Mouse (Mus musculus) embryonic facial prominence, embryonic 14.5 days (tissue): ENCODE data around the gene Defb47. TPM values are rescaled to one million over a fixed set of nuclear protein-coding genes. Genes with fewer than 3 reads are reported as not detected.

Experiments used
- ATAC-seq: fragments of 200-750 bp; cut with Nextera tagmentation; 2 replicates; pipeline ENCODE4 v1.8.0; 2017; ENCODE audit warnings: low read depth, moderate number of reproducible peaks, moderate TSS enrichment
- DNase-seq: peaks from one replicate; pipeline ENCODE4 v3.0.0-alpha.2; 2015; ENCODE audit warnings: low spot score
- H3K27ac ChIP-seq: fragments of 300-500 bp; sonication (generic); replicated peaks from 2 replicates; pipeline ENCODE4 v1.5.1; 2014; ENCODE audit warnings: low read depth, mild to moderate bottlenecking, low read length, moderate library complexity
- H3K27me3 ChIP-seq: fragments of 300-500 bp; sonication (generic); replicated peaks from 2 replicates; pipeline ENCODE4 v1.6.1; 2014; ENCODE audit warnings: low read length; ENCODE audit not compliant: control insufficient read depth, insufficient read depth
- H3K36me3 ChIP-seq: fragments of 300-500 bp; sonication (generic); 2 replicates; pipeline ENCODE4 v1.6.1; 2014; ENCODE audit warnings: low read length, mixed read lengths; ENCODE audit not compliant: control insufficient read depth, insufficient read depth
- H3K4me1 ChIP-seq: fragments of 300-500 bp; sonication (generic); 2 replicates; pipeline ENCODE4 v1.6.1; 2014; ENCODE audit warnings: antibody characterized with exemption, low read length; ENCODE audit not compliant: control insufficient read depth, insufficient read depth
- H3K4me2 ChIP-seq: fragments of 300-500 bp; sonication (generic); 2 replicates; pipeline ENCODE4 v1.6.1; 2014; ENCODE audit warnings: low read depth, mild to moderate bottlenecking, low read length, moderate library complexity, mixed read lengths
- H3K4me3 ChIP-seq: fragments of 300-500 bp; sonication (generic); 2 replicates; pipeline ENCODE4 v1.5.1; 2014; ENCODE audit warnings: low read depth, mild to moderate bottlenecking, low read length
- H3K9ac ChIP-seq: fragments of 300-500 bp; sonication (generic); 2 replicates; pipeline ENCODE4 v1.6.1; 2014; ENCODE audit warnings: low read depth, mild to moderate bottlenecking, low read length, moderate library complexity, mixed read lengths
- H3K9me3 ChIP-seq: fragments of 300-500 bp; sonication (generic); 2 replicates; pipeline ENCODE4 v1.6.1; 2016; ENCODE audit warnings: low read length; ENCODE audit not compliant: control insufficient read depth
- WGBS: fragments of 180-500 bp; shearing (Covaris S2); extraction: QIAGEN DNeasy Blood & Tissue Kit; methylation state at CpG from one replicate; pipeline ENCODE4 v1.1.7; 2014; 5-methylcytosine and 5-hydroxymethylcytosine counted together
- polyA plus RNA-seq: library from polyadenylated mRNA; unstranded; fragments of >200 nt; fragmentation: Nextera tagmentation; extraction: Ambion mirVana; gene quantifications from 2 replicates; pipeline ENCODE4 v1.2.1, GENCODE M21; 2014

Defb47 gene
- polyA plus RNA-seq, 1 experiment from 2014 or later: not detected

GRCm38 (mm10) chr14:63049910-63050370, 52.1 kb downstream of the Defb47 start, which contains the start of gene Defb30:
TSS of gene Defb30 (minus strand) at chr14:63049960.
- no peaks in the 10 kb centered on the region for H3K9me3 ChIP-seq
- no peak within 1 kb of the TSS for H3K4me3 ChIP-seq
- WGBS: 70% methylated on average over 7 of the region's 14 CpGs
- H3K4me2 ChIP-seq: no peak within 1 kb of the TSS
- H3K36me3 ChIP-seq: no peaks in the 10 kb centered on the region
- DNase-seq (no peak), ATAC-seq (no peak)
- no peak within 1 kb of the TSS for H3K27ac ChIP-seq
- no peaks in the 10 kb centered on the region for H3K27me3 ChIP-seq
- H3K9ac ChIP-seq: no peak within 1 kb of the TSS
- no peaks in the 10 kb centered on the region for H3K4me1 ChIP-seq

Other genes with a start within 250 kb of the Defb47 start
- gene Ints6, start 236.9 kb upstream of the Defb47 start, polyA plus RNA-seq: 26.6 and 27.0 TPM in 2 replicates
- 11.6 and 13.7 TPM in 2 replicates for gene Wdfy2, start 160.4 kb upstream of the Defb47 start, polyA plus RNA-seq
- gene Defb48, start 13.6 kb upstream of the Defb47 start, polyA plus RNA-seq: not detected in 2 replicates
- gene Defb43, start 13.7 kb downstream of the Defb47 start, polyA plus RNA-seq: not detected in 2 replicates
- gene Defb42, start 48.9 kb downstream of the Defb47 start, polyA plus RNA-seq: 0.47 TPM in 1 of 2 replicates, not detected in the other
- gene Defb30, start 51.9 kb downstream of the Defb47 start, polyA plus RNA-seq: not detected in 2 replicates